Mouse (Mus musculus) neural tube, embryonic 11.5 days (tissue): ENCODE measurements around the gene Ddx60. TPM values are rescaled to one million over a fixed set of nuclear protein-coding genes. Genes with fewer than 3 reads are reported as not detected.

Experiments
- ATAC-seq: fragments of 200-750 bp; cut with Nextera tagmentation; 2 replicates; pipeline ENCODE4 v1.8.0; 2017; ENCODE audit warnings: moderate number of reproducible peaks, mild to moderate bottlenecking, moderate TSS enrichment, moderate library complexity; ENCODE audit not compliant: insufficient read depth, low FRiP score, low TSS enrichment
- DNase-seq: peaks from one replicate; pipeline ENCODE4 v3.0.0-alpha.2; 2015; ENCODE audit warnings: low spot score
- H3K27ac ChIP-seq: fragments of 300-500 bp; sonication (generic); 2 replicates; pipeline ENCODE4 v1.5.1; 2014; ENCODE audit warnings: low read depth, mild to moderate bottlenecking, low read length
- H3K27me3 ChIP-seq: fragments of 300-500 bp; sonication (generic); 2 replicates; pipeline ENCODE4 v1.6.1; 2014; ENCODE audit warnings: mild to moderate bottlenecking, low read length, mixed read lengths; ENCODE audit not compliant: control insufficient read depth, insufficient read depth
- H3K36me3 ChIP-seq: fragments of 300-500 bp; sonication (generic); 2 replicates; pipeline ENCODE4 v1.6.1; 2014; ENCODE audit warnings: mild to moderate bottlenecking, low read length, moderate library complexity, mixed read lengths; ENCODE audit not compliant: control insufficient read depth, insufficient read depth
- H3K4me1 ChIP-seq: fragments of 300-500 bp; sonication (generic); 2 replicates; pipeline ENCODE4 v1.6.1; 2014; ENCODE audit warnings: low read length, mixed read lengths; ENCODE audit not compliant: control insufficient read depth, insufficient read depth
- H3K4me2 ChIP-seq: fragments of 300-500 bp; sonication (generic); 2 replicates; pipeline ENCODE4 v1.6.1; 2014; ENCODE audit warnings: low read depth, mild to moderate bottlenecking, moderate library complexity
- H3K4me3 ChIP-seq: fragments of 300-500 bp; sonication (generic); 2 replicates; pipeline ENCODE4 v1.5.1; 2014; ENCODE audit warnings: low read depth, low read length
- H3K9ac ChIP-seq: fragments of 300-500 bp; sonication (generic); 2 replicates; pipeline ENCODE4 v1.6.1; 2014; ENCODE audit warnings: mild to moderate bottlenecking, low read length
- H3K9me3 ChIP-seq: fragments of 300-500 bp; sonication (generic); 2 replicates; pipeline ENCODE4 v1.6.1; 2016; ENCODE audit warnings: low read length; ENCODE audit not compliant: control insufficient read depth
- WGBS: fragments of 180-500 bp; shearing (Covaris S2); extraction: QIAGEN DNeasy Blood & Tissue Kit; methylation state at CpG from one replicate; pipeline ENCODE4 v1.1.7; 2014; 5-methylcytosine and 5-hydroxymethylcytosine counted together
- polyA plus RNA-seq: library from polyadenylated mRNA; unstranded; fragments of >200 nt; fragmentation: Nextera tagmentation; extraction: Ambion mirVana; gene quantifications from 2 replicates; pipeline ENCODE4 v1.2.1, GENCODE M21; 2014

Ddx60 gene
- polyA plus RNA-seq, 1 experiment from 2014 or later, result 0.28 TPM

- H3K4me2 ChIP-seq, result no peak overlapping the region
- WGBS, result 92% methylated on average over 5 of the region's 5 CpGs
- no peak for ATAC-seq
These were observed 15.1 kb upstream of the Ddx60 start for GRCm38 (mm10) chr8:61912817-61913216.

DNA sequence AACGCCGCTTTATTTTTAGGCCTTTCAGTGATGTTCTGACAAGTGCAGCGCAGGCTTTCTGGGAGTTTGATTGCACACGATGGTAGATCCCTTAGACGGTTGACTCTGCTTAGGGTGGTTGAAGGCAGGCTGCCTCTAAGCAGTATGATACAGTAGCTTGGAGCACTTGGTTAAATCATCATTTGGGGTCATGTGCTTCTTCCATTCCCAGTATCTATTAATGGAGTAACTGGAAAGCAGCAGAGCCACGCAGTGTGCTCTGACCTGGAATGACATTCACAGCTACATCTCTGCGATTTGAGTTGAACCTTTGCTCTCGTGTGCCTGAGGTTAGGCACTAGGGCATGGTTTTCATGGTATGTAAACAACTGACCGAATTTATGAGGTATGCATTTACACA lies 13.9 kb upstream of the Ddx60 start:
- no peak overlapping the region for H3K4me2 ChIP-seq
- no peaks in the 10 kb centered on the region for H3K27me3 ChIP-seq
- no peaks in the 10 kb centered on the region for H3K9me3 ChIP-seq
- H3K27ac ChIP-seq, result no peak overlapping the region
- H3K4me3 ChIP-seq, result no peak overlapping the region
- no peak overlapping the region for H3K9ac ChIP-seq
- no peaks in the 10 kb centered on the region for H3K4me1 ChIP-seq
- no peak for DNase-seq
- WGBS, result 78% methylated on average over 9 of the region's 9 CpGs
- H3K36me3 ChIP-seq, result no peaks in the 10 kb centered on the region
- no peak for ATAC-seq

More at GRCm38 (mm10) chr8:61912817-61913216, 15.1 kb upstream of the Ddx60 start:
- no peaks in the 10 kb centered on the region for H3K36me3 ChIP-seq
- H3K4me3 ChIP-seq, result no peak overlapping the region
- no peak for DNase-seq
- H3K4me1 ChIP-seq, result no peaks in the 10 kb centered on the region
- H3K9ac ChIP-seq, result no peak overlapping the region
- H3K9me3 ChIP-seq, result no peaks in the 10 kb centered on the region
- H3K27ac ChIP-seq, result no peak overlapping the region
- H3K27me3 ChIP-seq, result no peaks in the 10 kb centered on the region

GRCm38 (mm10) chr8:61917287-61917686 lies 10.6 kb upstream of the Ddx60 start:
- no peak overlapping the region for H3K4me3 ChIP-seq
- WGBS, result 92% methylated on average over 4 of the region's 4 CpGs
- H3K4me2 ChIP-seq, result no peak overlapping the region
- ATAC-seq, result no peak
- no peak overlapping the region for H3K9ac ChIP-seq
- DNase-seq, result no peak
- H3K9me3 ChIP-seq, result no peaks in the 10 kb centered on the region
- H3K36me3 ChIP-seq, result no peaks in the 10 kb centered on the region
- no peak overlapping the region for H3K27ac ChIP-seq
- no peaks in the 10 kb centered on the region for H3K4me1 ChIP-seq
- no peaks in the 10 kb centered on the region for H3K27me3 ChIP-seq

- no peaks in the 10 kb centered on the region for H3K9me3 ChIP-seq
- WGBS, result 94% methylated on average over 2 of the region's 2 CpGs
- H3K36me3 ChIP-seq, result no peaks in the 10 kb centered on the region
- H3K27me3 ChIP-seq, result no peaks in the 10 kb centered on the region
- ATAC-seq, result no peak
- no peak for DNase-seq
- no peaks in the 10 kb centered on the region for H3K4me1 ChIP-seq
- no peak overlapping the region for H3K9ac ChIP-seq
- H3K27ac ChIP-seq, result no peak overlapping the region
- H3K4me3 ChIP-seq, result no peak overlapping the region
- no peak overlapping the region for H3K4me2 ChIP-seq
These were observed 8.6 kb upstream of the Ddx60 start for GRCm38 (mm10) chr8:61919145-61919788.

DNA sequence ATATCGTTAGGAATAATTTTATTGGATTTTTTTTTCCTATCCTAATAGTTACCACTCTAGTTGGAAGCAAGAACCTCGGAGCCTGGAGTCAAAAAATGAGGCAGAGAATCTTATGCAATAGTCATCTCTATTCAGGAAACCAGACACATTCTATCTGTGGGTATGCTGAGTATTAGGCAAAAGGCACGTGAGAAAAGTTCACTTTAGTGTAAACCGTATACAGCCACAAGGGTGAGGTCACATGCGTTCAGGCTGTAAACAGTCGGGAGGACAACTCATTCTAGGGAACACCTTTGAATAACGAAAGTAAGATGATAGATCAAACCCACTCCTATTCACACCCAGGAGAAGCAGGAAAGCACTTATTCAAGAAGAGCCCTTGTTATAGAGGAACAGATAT lies 7.5 kb upstream of the Ddx60 start:
- Histone ChIP-seq H3K9ac (no peak overlapping the region), H3K4me2 (no peak overlapping the region), H3K27ac (no peak overlapping the region), H3K4me1 (no peaks in the 10 kb centered on the region), H3K36me3 (no peaks in the 10 kb centered on the region), H3K27me3 (no peaks in the 10 kb centered on the region), H3K4me3 (no peak overlapping the region), H3K9me3 (no peaks in the 10 kb centered on the region)
- DNase-seq (no peak), ATAC-seq (no peak)
- 88% methylated on average over 7 of the region's 7 CpGs for WGBS

DNA sequence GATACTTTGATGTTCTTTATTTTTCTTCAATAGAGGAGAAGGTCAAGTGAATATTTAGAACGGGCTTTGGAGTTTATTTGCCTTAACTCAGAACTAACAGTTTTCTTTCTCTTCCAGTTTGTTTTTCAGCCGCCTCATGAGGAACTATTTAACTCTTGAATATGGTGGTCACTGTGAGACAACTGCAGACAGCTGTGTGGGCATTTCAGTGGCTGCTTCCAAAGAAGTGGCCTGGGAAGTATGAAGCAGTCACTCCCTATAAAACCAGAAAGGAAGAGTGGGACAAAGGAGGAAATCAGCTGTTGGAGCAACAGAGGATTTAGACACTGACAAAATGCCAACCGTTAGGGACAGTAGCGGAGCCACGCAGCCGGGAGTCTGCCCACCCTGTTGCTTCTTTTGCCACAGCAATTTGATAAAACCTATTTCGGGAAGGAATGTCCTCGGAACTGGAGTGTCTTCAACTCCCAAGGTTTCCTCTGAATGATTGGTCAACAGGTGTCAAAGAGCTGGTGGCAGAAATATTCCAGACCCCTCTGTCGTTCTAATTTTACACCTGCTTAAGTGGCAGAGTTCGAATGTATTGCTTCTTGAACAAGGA lies 6.3 kb upstream of the Ddx60 start:
- no peak for ATAC-seq
- H3K4me2 ChIP-seq, result no peak overlapping the region
- WGBS, result 84% methylated on average over 10 of the region's 10 CpGs

DNA sequence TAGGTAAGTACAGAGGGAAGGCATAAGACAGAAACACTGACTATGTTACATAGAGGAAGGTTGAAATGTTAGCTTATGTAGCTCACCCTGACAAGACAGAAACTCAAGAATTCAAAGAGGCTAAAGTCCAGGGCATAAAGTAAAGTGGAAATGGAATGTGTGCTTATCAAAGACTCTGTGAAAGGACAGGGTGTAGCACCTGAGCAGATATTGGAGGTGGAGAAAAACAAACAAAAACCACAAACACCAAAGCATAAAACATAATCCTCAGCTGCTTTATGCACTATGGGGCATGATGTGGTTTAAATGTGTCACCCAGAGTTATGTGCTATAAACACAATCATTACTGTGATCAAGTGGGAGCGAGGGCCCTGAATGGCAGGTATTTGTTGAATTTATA lies 3.4 kb upstream of the Ddx60 start:
- DNase-seq, result no peak
- no peak overlapping the region for H3K4me3 ChIP-seq
- no peak for ATAC-seq
- no peak overlapping the region for H3K27ac ChIP-seq
- H3K36me3 ChIP-seq, result no peaks in the 10 kb centered on the region
- H3K9me3 ChIP-seq, result no peaks in the 10 kb centered on the region
- H3K27me3 ChIP-seq, result no peaks in the 10 kb centered on the region
- WGBS, result 83% methylated on average over 1 of the region's 1 CpGs
- H3K4me1 ChIP-seq, result no peaks in the 10 kb centered on the region
- H3K9ac ChIP-seq, result no peak overlapping the region
- no peak overlapping the region for H3K4me2 ChIP-seq

More for the DNA sequence above, 6.3 kb upstream of the Ddx60 start:
- H3K4me1 ChIP-seq, result no peaks in the 10 kb centered on the region
- no peak for DNase-seq
- no peaks in the 10 kb centered on the region for H3K9me3 ChIP-seq
- H3K4me3 ChIP-seq, result no peak overlapping the region
- no peaks in the 10 kb centered on the region for H3K27me3 ChIP-seq
- H3K27ac ChIP-seq, result no peak overlapping the region
- no peaks in the 10 kb centered on the region for H3K36me3 ChIP-seq
- H3K9ac ChIP-seq, result no peak overlapping the region

DNA sequence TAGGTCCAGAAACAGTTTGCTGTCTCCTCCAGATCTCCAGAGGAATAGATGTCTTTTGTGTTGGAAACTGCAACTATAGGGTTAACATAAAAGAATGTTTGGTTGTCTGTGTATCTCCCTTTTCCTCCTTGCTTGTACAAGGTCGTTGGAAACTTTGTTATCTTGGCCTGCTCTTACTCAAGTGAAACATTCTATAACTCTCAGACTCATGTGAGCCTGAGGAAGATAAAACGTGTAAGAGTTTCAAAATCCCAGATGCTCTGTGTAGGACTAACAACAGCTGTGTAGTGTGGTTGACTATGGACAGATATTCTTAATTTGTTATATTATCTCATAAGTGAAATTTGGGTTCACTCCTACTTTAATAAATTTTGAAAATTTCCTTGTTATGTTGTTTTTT lies 5.4 kb downstream of the Ddx60 start:
- H3K4me2 ChIP-seq, result no peak overlapping the region
- H3K36me3 ChIP-seq, result no peaks in the 10 kb centered on the region
- no peak overlapping the region for H3K4me3 ChIP-seq
- no peak overlapping the region for H3K9ac ChIP-seq
- WGBS, result 43% methylated on average over 2 of the region's 2 CpGs
- DNase-seq, result no peak
- no peaks in the 10 kb centered on the region for H3K4me1 ChIP-seq
- no peaks in the 10 kb centered on the region for H3K27me3 ChIP-seq
- H3K27ac ChIP-seq, result no peak overlapping the region
- no peak for ATAC-seq
- no peaks in the 10 kb centered on the region for H3K9me3 ChIP-seq

DNA sequence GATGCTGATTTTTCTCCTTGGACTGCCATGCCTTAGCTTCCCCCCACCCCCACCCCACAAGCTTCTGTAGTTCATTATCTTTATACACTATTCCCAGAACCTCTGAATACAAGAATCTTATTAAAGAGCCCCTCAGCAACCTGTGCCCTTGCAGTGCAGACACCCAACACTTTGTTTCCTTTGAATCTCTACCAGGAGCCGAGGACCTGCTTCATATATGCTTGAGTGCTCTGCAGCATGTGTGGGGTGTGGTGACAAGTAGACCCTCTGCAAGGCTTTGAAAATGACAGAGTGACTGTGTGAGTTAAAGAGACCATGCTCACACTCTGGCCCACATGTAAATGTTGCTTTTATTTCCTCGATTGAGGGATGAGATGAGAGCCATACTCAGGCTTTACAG lies 9.7 kb downstream of the Ddx60 start:
- H3K36me3 ChIP-seq, result no peaks in the 10 kb centered on the region
- no peaks in the 10 kb centered on the region for H3K27me3 ChIP-seq
- H3K4me1 ChIP-seq, result no peaks in the 10 kb centered on the region
- no peaks in the 10 kb centered on the region for H3K9me3 ChIP-seq
- H3K9ac ChIP-seq, result no peak overlapping the region
- no peak overlapping the region for H3K27ac ChIP-seq
- WGBS, result 86% methylated on average over 2 of the region's 2 CpGs
- no peak for ATAC-seq
- DNase-seq, result no peak
- no peak overlapping the region for H3K4me3 ChIP-seq
- H3K4me2 ChIP-seq, result no peak overlapping the region
